Mouse (Mus musculus): Measurements from ENCODE around the gene Gpbar1. TPM values are rescaled to one million over a fixed set of nuclear protein-coding genes. Genes with fewer than 3 reads are reported as not detected.

The Gpbar1 gene
- total and polyA plus RNA-seq, 2 experiments = 0.11 TPM; not detected in 1

- WGBS = 65% methylated on average over 6 of the region's 6 CpGs
- H3K4me3 ChIP-seq (ENCODE audit: insufficient read depth, low read depth, low read length) = no peak overlapping the region
- peaks cover 20% of the 10 kb centered on the region for H3K4me1 ChIP-seq (ENCODE audit: control insufficient read depth, insufficient read depth, low read length)
Observed at GRCm38 (mm10) chr1:74296477-74296876, 18.1 kb downstream of the Gpbar1 start.

GRCm38 (mm10) chr1:74297269-74297668, 18.9 kb downstream of the Gpbar1 start:
- DNase-seq (ENCODE audit: extremely low read depth, low read depth, low spot score) = no peak

More at GRCm38 (mm10) chr1:74296477-74296876, 18.1 kb downstream of the Gpbar1 start:
- TF ChIP-seq POLR2A (IDR thresholded peaks at IDR 0.05; ENCODE audit: extremely low read depth, insufficient read depth, low read length) (no peak), CTCF (IDR thresholded peaks at IDR 0.05; ENCODE audit: low read depth, low read length) (no peak)
- Histone ChIP-seq H3K27me3 (ENCODE audit: control insufficient read depth, insufficient read depth, low read length) (no peaks in the 10 kb centered on the region), H3K27ac (replicated peaks; ENCODE audit: insufficient read depth, low read depth, low read length) (peak overlapping the region; percentile 79), H3K79me2 (ENCODE audit: control insufficient read depth, insufficient read depth, low read length) (peaks cover 37% of the 10 kb centered on the region; the same call in 1 of the 2 replicates), H3K9ac (ENCODE audit: low read depth, low read length) (peak overlapping the region; percentile 9; the same call in 1 of the 2 replicates), H3K36me3 (ENCODE audit: control insufficient read depth, insufficient read depth, low read length) (peaks cover 12% of the 10 kb centered on the region; the same call in 1 of the 2 replicates)
- DNase-seq (ENCODE audit: extremely low read depth, low read depth, low spot score) = no peak

GRCm38 (mm10) chr1:74298157-74298750, 19.9 kb downstream of the Gpbar1 start:
- Histone ChIP-seq H3K27me3 (ENCODE audit: control insufficient read depth, insufficient read depth, low read length) (no peaks in the 10 kb centered on the region), H3K36me3 (ENCODE audit: control insufficient read depth, insufficient read depth, low read length) (peaks cover 7% of the 10 kb centered on the region; the same call in 1 of the 2 replicates), H3K9ac (ENCODE audit: low read depth, low read length) (no peak overlapping the region)

More at GRCm38 (mm10) chr1:74297269-74297668, 18.9 kb downstream of the Gpbar1 start:
- WGBS = 66% methylated on average over 3 of the region's 3 CpGs
- H3K27ac ChIP-seq (replicated peaks; ENCODE audit: insufficient read depth, low read depth, low read length) = peak overlapping the region; percentile 79; the same call in 1 of the 2 replicates
- peaks cover 24% of the 10 kb centered on the region for H3K4me1 ChIP-seq (ENCODE audit: control insufficient read depth, insufficient read depth, low read length)
- no peak overlapping the region for H3K4me3 ChIP-seq (ENCODE audit: insufficient read depth, low read depth, low read length)
- no peak for TF ChIP-seq POLR2A (IDR thresholded peaks at IDR 0.05; ENCODE audit: extremely low read depth, insufficient read depth, low read length)
- no peak for TF ChIP-seq CTCF (IDR thresholded peaks at IDR 0.05; ENCODE audit: low read depth, low read length)
- no peak overlapping the region for H3K9ac ChIP-seq (ENCODE audit: low read depth, low read length)
- H3K36me3 ChIP-seq (ENCODE audit: control insufficient read depth, insufficient read depth, low read length) = peaks cover 7% of the 10 kb centered on the region; the same call in 1 of the 2 replicates
- peaks cover 45% of the 10 kb centered on the region; the same call in 1 of the 2 replicates for H3K79me2 ChIP-seq (ENCODE audit: control insufficient read depth, insufficient read depth, low read length)
- no peaks in the 10 kb centered on the region for H3K27me3 ChIP-seq (ENCODE audit: control insufficient read depth, insufficient read depth, low read length)

GRCm38 (mm10) chr1:74298996-74299395, 20.6 kb downstream of the Gpbar1 start:
- Histone ChIP-seq H3K4me3 (ENCODE audit: insufficient read depth, low read depth, low read length) (no peak overlapping the region), H3K79me2 (ENCODE audit: control insufficient read depth, insufficient read depth, low read length) (peaks cover 60% of the 10 kb centered on the region; the same call in 1 of the 2 replicates), H3K4me1 (ENCODE audit: control insufficient read depth, insufficient read depth, low read length) (peaks cover 28% of the 10 kb centered on the region), H3K9ac (ENCODE audit: low read depth, low read length) (no peak overlapping the region), H3K36me3 (ENCODE audit: control insufficient read depth, insufficient read depth, low read length) (peaks cover 1% of the 10 kb centered on the region; the same call in 1 of the 2 replicates), H3K27me3 (ENCODE audit: control insufficient read depth, insufficient read depth, low read length) (no peaks in the 10 kb centered on the region), H3K27ac (replicated peaks; ENCODE audit: insufficient read depth, low read depth, low read length) (0 out of 2 replicates have a peak overlapping the region, but pooled peaks have one; percentile 9)
- TF ChIP-seq POLR2A (IDR thresholded peaks at IDR 0.05; ENCODE audit: extremely low read depth, insufficient read depth, low read length) (no peak), CTCF (IDR thresholded peaks at IDR 0.05; ENCODE audit: low read depth, low read length) (no peak)
- DNase-seq (ENCODE audit: extremely low read depth, low read depth, low spot score) = no peak
- WGBS = 53% methylated on average over 5 of the region's 5 CpGs

More at GRCm38 (mm10) chr1:74298157-74298750, 19.9 kb downstream of the Gpbar1 start:
- WGBS = 78% methylated on average over 5 of the region's 5 CpGs
- no peak overlapping the region; the same call in 1 of the 2 replicates for H3K27ac ChIP-seq (replicated peaks; ENCODE audit: insufficient read depth, low read depth, low read length)
- no peak for TF ChIP-seq POLR2A (IDR thresholded peaks at IDR 0.05; ENCODE audit: extremely low read depth, insufficient read depth, low read length)
- TF ChIP-seq CTCF (IDR thresholded peaks at IDR 0.05; ENCODE audit: low read depth, low read length) = no peak
- H3K4me1 ChIP-seq (ENCODE audit: control insufficient read depth, insufficient read depth, low read length) = peaks cover 31% of the 10 kb centered on the region
- H3K79me2 ChIP-seq (ENCODE audit: control insufficient read depth, insufficient read depth, low read length) = peaks cover 53% of the 10 kb centered on the region; the same call in 1 of the 2 replicates
- H3K4me3 ChIP-seq (ENCODE audit: insufficient read depth, low read depth, low read length) = no peak overlapping the region
- DNase-seq (ENCODE audit: extremely low read depth, low read depth, low spot score) = no peak

- Histone ChIP-seq H3K4me1 (ENCODE audit: control insufficient read depth, insufficient read depth, low read length) (peaks cover 27% of the 10 kb centered on the region), H3K27me3 (ENCODE audit: control insufficient read depth, insufficient read depth, low read length) (no peaks in the 10 kb centered on the region), H3K9ac (ENCODE audit: low read depth, low read length) (no peak overlapping the region), H3K36me3 (ENCODE audit: control insufficient read depth, insufficient read depth, low read length) (no peaks in the 10 kb centered on the region), H3K4me3 (ENCODE audit: insufficient read depth, low read depth, low read length) (no peak overlapping the region), H3K79me2 (ENCODE audit: control insufficient read depth, insufficient read depth, low read length) (peaks cover 55% of the 10 kb centered on the region; the same call in 1 of the 2 replicates), H3K27ac (replicated peaks; ENCODE audit: insufficient read depth, low read depth, low read length) (peak overlapping the region; percentile 12; the same call in 1 of the 2 replicates)
- no peak for DNase-seq (ENCODE audit: extremely low read depth, low read depth, low spot score)
- 64% methylated on average over 6 of the region's 6 CpGs for WGBS
- TF ChIP-seq POLR2A (IDR thresholded peaks at IDR 0.05; ENCODE audit: extremely low read depth, insufficient read depth, low read length) = no peak
- TF ChIP-seq CTCF (IDR thresholded peaks at IDR 0.05; ENCODE audit: low read depth, low read length) = no peak
Observed at GRCm38 (mm10) chr1:74300347-74301110, 22.2 kb downstream of the Gpbar1 start.
